16 mouse cellular contexts compared by ENCODE assay signal in genomic region chr11:101196175-101196574, GRCm38 (mm10). TPM values are rescaled to one million over a fixed set of nuclear protein-coding genes. Genes with fewer than 3 reads are reported as not detected.
A peak's percentile ranks its signal among the peaks of the same experiment; 100 is the strongest.
DNase-seq lines count a peak whose midpoint lies in the region; ATAC-seq lines count a peak whose summit lies in the region.
"Had no signal": no experiment of that assay in that cellular context is flagged by ENCODE, and none has a peak within 500 bp of the region (broad histone marks: within the 10 kb centered on the region; RNA-seq: fewer than 3 reads in every experiment).

No protein-coding gene starts in this region.

- DNase-seq in cerebellum, adult 9-10 months = peak; percentile 31
- DNase-seq in cerebellum, postnatal 25 days = no peak
- peak; percentile 32 for DNase-seq in thymus, postnatal 14 days
- DNase-seq in thymus, postnatal 36 days = no peak
- DNase-seq in adrenal gland, postnatal 4 days (ENCODE audit: low spot score in 2 of 2) = no peak
- DNase-seq: adrenal gland, postnatal 10 days; B cell, adult 2 months; gastrocnemius, postnatal 14 days; heart, postnatal 10 days; heart, postnatal 4 days had no signal

- peak; percentile 76 for ATAC-seq in activated CD4-positive, CD25-positive, alpha-beta regulatory T cell, adult 4 months
- ATAC-seq in megakaryocyte progenitor cell, adult 5-6 weeks (replicated peaks; ENCODE audit: poor library complexity) = no peak
- ATAC-seq: forebrain, embryonic 15.5 days; intestine, embryonic 16.5 days had no signal

RNA-seq across cellular contexts. Expression of gene Ccr10, which starts 20.9 kb away (rescaled TPM):
- 1 to 10 TPM; 1.5 to 1.6 TPM for polyA plus RNA-seq in activated CD4-positive, CD25-positive, alpha-beta regulatory T cell, adult 4 months (2017; shearing (Covaris generic))
- total RNA-seq in adrenal gland, postnatal 4 days (2021) = under 1 TPM in 1 of 2 experiments, not detected in 1; 0.22 TPM
- total RNA-seq in megakaryocyte progenitor cell, adult 5-6 weeks (2015) = not detected in 2 replicates
- total RNA-seq in megakaryocyte progenitor cell, adult 5-6 weeks (2017) = 0.41 TPM in 1 of 2 replicates, not detected in the other
- total RNA-seq: granulocyte monocyte progenitor cell, adult 5-6 weeks; heart, postnatal 4 days had no signal
- polyA plus RNA-seq: heart, embryonic 14.5 days had no signal

RNA-seq across cellular contexts. Expression of gene Plekhh3, which starts 25.0 kb away (rescaled TPM):
- polyA plus RNA-seq in activated CD4-positive, CD25-positive, alpha-beta regulatory T cell, adult 4 months (2017; shearing (Covaris generic)) = not detected
- total RNA-seq in adrenal gland, postnatal 4 days (2021) = 10 to 100 TPM; 26.9 to 30.7 TPM
- 0.66 TPM in 1 of 2 replicates, not detected in the other for total RNA-seq in megakaryocyte progenitor cell, adult 5-6 weeks (2015)
- total RNA-seq in megakaryocyte progenitor cell, adult 5-6 weeks (2017) = 0.14 and 1.0 TPM in 2 replicates

RNA-seq across cellular contexts. Expression of gene Cntnap1, which starts 25.9 kb away (rescaled TPM):
- polyA plus RNA-seq in activated CD4-positive, CD25-positive, alpha-beta regulatory T cell, adult 4 months (2017; shearing (Covaris generic)) = under 1 TPM; 0.29 to 0.33 TPM
- total RNA-seq in adrenal gland, postnatal 4 days (2021) = 1 to 10 TPM; 3.9 to 4.1 TPM
- total RNA-seq in megakaryocyte progenitor cell, adult 5-6 weeks (2015) = 0.51 and 0.77 TPM in 2 replicates
- 0.34 and 0.87 TPM in 2 replicates for total RNA-seq in megakaryocyte progenitor cell, adult 5-6 weeks (2017)

RNA-seq across cellular contexts. Expression of gene Ezh1, which starts 30.1 kb away (rescaled TPM):
- 10 to 100 TPM; 48.1 to 52.2 TPM for polyA plus RNA-seq in activated CD4-positive, CD25-positive, alpha-beta regulatory T cell, adult 4 months (2017; shearing (Covaris generic))
- 10 to 100 TPM; 38.8 to 40.3 TPM for total RNA-seq in adrenal gland, postnatal 4 days (2021)
- 13.8 and 15.8 TPM in 2 replicates for total RNA-seq in megakaryocyte progenitor cell, adult 5-6 weeks (2015)
- 13.2 and 15.8 TPM in 2 replicates for total RNA-seq in megakaryocyte progenitor cell, adult 5-6 weeks (2017)

RNA-seq across cellular contexts. Expression of gene Tubg2, which starts 40.5 kb away (rescaled TPM):
- polyA plus RNA-seq in activated CD4-positive, CD25-positive, alpha-beta regulatory T cell, adult 4 months (2017; shearing (Covaris generic)) = under 1 TPM; 0.68 to 0.94 TPM
- total RNA-seq in adrenal gland, postnatal 4 days (2021) = 1 to 10 TPM; 7.7 to 8.1 TPM
- total RNA-seq in megakaryocyte progenitor cell, adult 5-6 weeks (2015) = not detected in 2 replicates
- total RNA-seq in megakaryocyte progenitor cell, adult 5-6 weeks (2017) = not detected in 2 replicates
- total RNA-seq: granulocyte monocyte progenitor cell, adult 5-6 weeks had no signal

Comparison
In these comparisons a context has a peak if more than half of its experiments do, and no peak if none do; other contexts are left out.
1. DNase-seq: peak in cerebellum, adult 9-10 months (single experiment) and thymus, postnatal 14 days (single experiment); none in cerebellum, postnatal 25 days (0 of 2), thymus, postnatal 36 days (0 of 2) and adrenal gland, postnatal 4 days (0 of 2).
2. RNA of gene Plekhh3, which starts 25.0 kb away (total RNA-seq): 26.9 to 30.7 TPM in adrenal gland, postnatal 4 days; 0.14 to 1.0 TPM in megakaryocyte progenitor cell, adult 5-6 weeks; every median in the first group is over 10 times any median in the second.